Mouse (Mus musculus) forebrain, postnatal 0 days (tissue): ENCODE data around the gene Ankrd13b. TPM values are rescaled to one million over a fixed set of nuclear protein-coding genes. Genes with fewer than 3 reads are reported as not detected.
A peak's percentile ranks its signal among the peaks of the same experiment; 100 is the strongest.

Experiments used
- ATAC-seq: fragments of 200-750 bp; cut with Nextera tagmentation; 2 replicates; pipeline ENCODE4 v1.8.0; 2017; ENCODE audit warnings: mild to moderate bottlenecking, moderate library complexity
- DNase-seq: peaks from one replicate; pipeline ENCODE4 v3.0.0-alpha.2; 2015
- H3K27ac ChIP-seq: fragments of 300-500 bp; sonication (generic); 2 replicates; pipeline ENCODE4 v1.5.1; 2014; ENCODE audit warnings: low read depth, mild to moderate bottlenecking, antibody characterized with exemption, low read length, moderate library complexity, mixed read lengths
- H3K27me3 ChIP-seq: fragments of 300-500 bp; sonication (generic); 2 replicates; pipeline ENCODE4 v1.6.1; 2014; ENCODE audit warnings: mild to moderate bottlenecking, low read length, mixed read lengths; ENCODE audit not compliant: insufficient read depth
- H3K36me3 ChIP-seq: fragments of 300-500 bp; sonication (generic); 2 replicates; pipeline ENCODE4 v1.6.1; 2014; ENCODE audit warnings: mild to moderate bottlenecking, moderate library complexity; ENCODE audit not compliant: insufficient read depth
- H3K4me1 ChIP-seq: fragments of 300-500 bp; sonication (generic); 2 replicates; pipeline ENCODE4 v1.6.1; 2014; ENCODE audit warnings: antibody characterized with exemption; ENCODE audit not compliant: insufficient read depth
- H3K4me2 ChIP-seq: fragments of 300-500 bp; sonication (generic); 2 replicates; pipeline ENCODE4 v1.6.1; 2014; ENCODE audit warnings: low read depth, mild to moderate bottlenecking, moderate library complexity
- H3K4me3 ChIP-seq: fragments of 300-500 bp; sonication (generic); 2 replicates; pipeline ENCODE4 v1.5.1; 2014; ENCODE audit warnings: low read depth, low read length, mixed read lengths
- H3K9ac ChIP-seq: fragments of 300-500 bp; sonication (generic); 2 replicates; pipeline ENCODE4 v1.6.1; 2014; ENCODE audit warnings: mild to moderate bottlenecking
- H3K9me3 ChIP-seq: fragments of 300-500 bp; sonication (generic); 2 replicates; pipeline ENCODE4 v1.6.1; 2016; ENCODE audit warnings: low read length
- CTCF ChIP-seq: sonication (generic); IDR thresholded peaks from 2 replicates; pipeline ENCODE4 v1.5.1; 2016; ENCODE audit warnings: antibody characterized with exemption, control low read depth, low read depth
- WGBS: fragments of 180-500 bp; shearing (Covaris S2); extraction: QIAGEN DNeasy Blood & Tissue Kit; methylation state at CpG from one replicate; pipeline ENCODE4 v1.1.7; 2014; 5-methylcytosine and 5-hydroxymethylcytosine counted together
- polyA plus RNA-seq: library from polyadenylated mRNA; unstranded; fragments of >200 nt; fragmentation: Nextera tagmentation; extraction: Ambion mirVana; gene quantifications from 2 replicates; pipeline ENCODE4 v1.2.1, GENCODE M21; 2015
- total RNA-seq: library from RNA; depleted of rRNA; stranded (reverse); fragments of >200 nt; gene quantifications from 2 replicates; pipeline ENCODE4 v1.2.3, GENCODE M21; 2014

Ankrd13b gene
- total and polyA plus RNA-seq, 2 experiments from 2014 or later = 55.4 to 81.7 TPM

GRCm38 (mm10) chr11:77462283-77463100 lies 27.0 kb downstream of the Ankrd13b start, which contains the start of gene Coro6:
Gene Coro6 (plus strand): TSS chr11:77462411.
- H3K9ac ChIP-seq = peak within 1 kb of the TSS; percentile 56

GRCm38 (mm10) chr11:77461856-77462255 lies 27.6 kb downstream of the Ankrd13b start:
- 4% methylated on average over 6 of the region's 6 CpGs for WGBS

More at GRCm38 (mm10) chr11:77462283-77463100, 27.0 kb downstream of the Ankrd13b start, which contains the start of gene Coro6:
- no peak for TF ChIP-seq CTCF
- no peak for DNase-seq
- 3% methylated on average over 70 of the region's 73 CpGs for WGBS
- no peaks in the 10 kb centered on the region; the same call in none of the 2 replicates for H3K27me3 ChIP-seq
- peak within 1 kb of the TSS; percentile 45 for H3K4me3 ChIP-seq
- no peaks in the 10 kb centered on the region for H3K36me3 ChIP-seq
- H3K4me1 ChIP-seq = peaks cover 5% of the 10 kb centered on the region
- H3K9me3 ChIP-seq = no peaks in the 10 kb centered on the region
- ATAC-seq = peak; percentile 56
- peak within 1 kb of the TSS; percentile 99 for H3K4me2 ChIP-seq
- no peak within 1 kb of the TSS for H3K27ac ChIP-seq

GRCm38 (mm10) chr11:77456866-77457265 lies 32.6 kb downstream of the Ankrd13b start:
- Histone ChIP-seq H3K9ac (no peak overlapping the region), H3K4me1 (no peaks in the 10 kb centered on the region), H3K4me3 (no peak overlapping the region), H3K27me3 (no peaks in the 10 kb centered on the region), H3K36me3 (peaks cover 21% of the 10 kb centered on the region), H3K9me3 (no peaks in the 10 kb centered on the region), H3K27ac (no peak overlapping the region), H3K4me2 (no peak overlapping the region)
- peak; percentile 41 for DNase-seq
- no peak for TF ChIP-seq CTCF
- ATAC-seq = no peak; the same call in 1 of the 2 replicates
- WGBS = 55% methylated on average over 6 of the region's 6 CpGs

More at GRCm38 (mm10) chr11:77461856-77462255, 27.6 kb downstream of the Ankrd13b start:
- no peak for TF ChIP-seq CTCF
- Histone ChIP-seq H3K4me1 (peaks cover 5% of the 10 kb centered on the region), H3K9me3 (no peaks in the 10 kb centered on the region), H3K4me3 (peak overlapping the region; percentile 45), H3K36me3 (no peaks in the 10 kb centered on the region), H3K9ac (peak overlapping the region; percentile 56), H3K27me3 (no peaks in the 10 kb centered on the region; the same call in none of the 2 replicates), H3K4me2 (peak overlapping the region; percentile 99), H3K27ac (no peak overlapping the region)
- ATAC-seq = no peak
- DNase-seq = no peak

GRCm38 (mm10) chr11:77455770-77456510 lies 33.5 kb downstream of the Ankrd13b start:
- Histone ChIP-seq H3K27ac (no peak overlapping the region), H3K4me3 (no peak overlapping the region), H3K4me2 (no peak overlapping the region), H3K9me3 (no peaks in the 10 kb centered on the region), H3K9ac (no peak overlapping the region), H3K27me3 (no peaks in the 10 kb centered on the region), H3K36me3 (peaks cover 21% of the 10 kb centered on the region), H3K4me1 (no peaks in the 10 kb centered on the region)
- 81% methylated on average over 9 of the region's 9 CpGs for WGBS
- ATAC-seq (no peak), DNase-seq (no peak)
- TF ChIP-seq CTCF = no peak

GRCm38 (mm10) chr11:77453388-77453787 lies 36.1 kb downstream of the Ankrd13b start:
- no peak for TF ChIP-seq CTCF
- 97% methylated on average over 2 of the region's 2 CpGs for WGBS
- H3K4me3 ChIP-seq = no peak overlapping the region
- DNase-seq (no peak), ATAC-seq (no peak)
- H3K27ac ChIP-seq = no peak overlapping the region
- H3K9me3 ChIP-seq = no peaks in the 10 kb centered on the region
- peaks cover 33% of the 10 kb centered on the region for H3K36me3 ChIP-seq
- H3K27me3 ChIP-seq = no peaks in the 10 kb centered on the region
- H3K4me1 ChIP-seq = no peaks in the 10 kb centered on the region
- H3K9ac ChIP-seq = no peak overlapping the region
- H3K4me2 ChIP-seq = no peak overlapping the region

- no peak overlapping the region for H3K9ac ChIP-seq
- H3K4me2 ChIP-seq = no peak overlapping the region
- ATAC-seq (no peak), DNase-seq (no peak)
- peaks cover 33% of the 10 kb centered on the region for H3K36me3 ChIP-seq
- H3K27ac ChIP-seq = no peak overlapping the region
- no peak overlapping the region for H3K4me3 ChIP-seq
- H3K27me3 ChIP-seq = no peaks in the 10 kb centered on the region
- TF ChIP-seq CTCF = no peak
- no peaks in the 10 kb centered on the region for H3K4me1 ChIP-seq
- H3K9me3 ChIP-seq = no peaks in the 10 kb centered on the region
- WGBS = 97% methylated on average over 2 of the region's 2 CpGs
These were observed 37.8 kb downstream of the Ankrd13b start for GRCm38 (mm10) chr11:77451670-77452069.
